Mouse (Mus musculus): ENCODE data around the gene Trappc4. TPM values are rescaled to one million over a fixed set of nuclear protein-coding genes. Genes with fewer than 3 reads are reported as not detected.

Gene Trappc4
- polyA plus RNA-seq, 1 experiment from 2014 or later = 90.3 TPM

Small RNA genes lying within 50 kb of the gene (microRNA-seq; reads per million reads assigned to microRNA genes)
- not detected for gene Mir7085

Other genes starting within 250 kb of the Trappc4 start
- gene Cbl, start 173.6 kb downstream of the Trappc4 start, polyA plus RNA-seq (2015; fragmentation: Nextera tagmentation; extraction: Ambion mirVana) = 12.6 and 13.0 TPM in 2 replicates
- 0.88 and 2.5 TPM in 2 replicates for gene Ccdc153, start 166.9 kb downstream of the Trappc4 start, polyA plus RNA-seq (2015; fragmentation: Nextera tagmentation; extraction: Ambion mirVana)
- 0.06 and 0.07 TPM in 2 replicates for gene Pdzd3, start 156.1 kb downstream of the Trappc4 start, polyA plus RNA-seq (2015; fragmentation: Nextera tagmentation; extraction: Ambion mirVana)
- gene Nlrx1, start 139.0 kb downstream of the Trappc4 start, polyA plus RNA-seq (2015; fragmentation: Nextera tagmentation; extraction: Ambion mirVana) = 7.3 and 7.9 TPM in 2 replicates
- gene Abcg4, start 119.0 kb downstream of the Trappc4 start, polyA plus RNA-seq (2015; fragmentation: Nextera tagmentation; extraction: Ambion mirVana) = 1.9 and 2.5 TPM in 2 replicates
- 15.8 and 18.7 TPM in 2 replicates for gene Hinfp, start 101.9 kb downstream of the Trappc4 start, polyA plus RNA-seq (2015; fragmentation: Nextera tagmentation; extraction: Ambion mirVana)
- gene C2cd2l, start 87.3 kb downstream of the Trappc4 start, polyA plus RNA-seq (2015; fragmentation: Nextera tagmentation; extraction: Ambion mirVana) = 8.2 and 8.6 TPM in 2 replicates
- gene Dpagt1, start 81.6 kb downstream of the Trappc4 start, polyA plus RNA-seq (2015; fragmentation: Nextera tagmentation; extraction: Ambion mirVana) = 28.5 and 33.7 TPM in 2 replicates
- 179 and 186 TPM in 2 replicates for gene H2afx, start 72.9 kb downstream of the Trappc4 start, polyA plus RNA-seq (2015; fragmentation: Nextera tagmentation; extraction: Ambion mirVana)
- gene Hmbs, start 63.4 kb downstream of the Trappc4 start, polyA plus RNA-seq (2015; fragmentation: Nextera tagmentation; extraction: Ambion mirVana) = 97.2 and 102 TPM in 2 replicates
- 20.9 and 23.1 TPM in 2 replicates for gene Vps11, start 45.9 kb downstream of the Trappc4 start, polyA plus RNA-seq (2015; fragmentation: Nextera tagmentation; extraction: Ambion mirVana)
- 14.6 and 18.0 TPM in 2 replicates for gene Hyou1, start 28.1 kb downstream of the Trappc4 start, polyA plus RNA-seq (2015; fragmentation: Nextera tagmentation; extraction: Ambion mirVana)
- 37.8 and 42.0 TPM in 2 replicates for gene Slc37a4, start 10.7 kb downstream of the Trappc4 start, polyA plus RNA-seq (2015; fragmentation: Nextera tagmentation; extraction: Ambion mirVana)
- gene Rps25, start 461 bp downstream of the Trappc4 start, polyA plus RNA-seq (2015; fragmentation: Nextera tagmentation; extraction: Ambion mirVana) = 862 and 919 TPM in 2 replicates
- gene Ccdc84, start 11.0 kb upstream of the Trappc4 start, polyA plus RNA-seq (2015; fragmentation: Nextera tagmentation; extraction: Ambion mirVana) = 21.3 and 23.5 TPM in 2 replicates
- gene Foxr1, start 33.5 kb upstream of the Trappc4 start, polyA plus RNA-seq (2015; fragmentation: Nextera tagmentation; extraction: Ambion mirVana) = not detected in 2 replicates
- 0.50 TPM in 1 of 2 replicates, not detected in the other for gene Upk2, start 47.4 kb upstream of the Trappc4 start, polyA plus RNA-seq (2015; fragmentation: Nextera tagmentation; extraction: Ambion mirVana)
- 11.1 and 11.3 TPM in 2 replicates for gene Bcl9l, start 75.2 kb upstream of the Trappc4 start, polyA plus RNA-seq (2015; fragmentation: Nextera tagmentation; extraction: Ambion mirVana)
- 0.17 and 0.35 TPM in 2 replicates for gene Cxcr5, start 154.3 kb upstream of the Trappc4 start, polyA plus RNA-seq (2015; fragmentation: Nextera tagmentation; extraction: Ambion mirVana)
- gene Ddx6, start 197.3 kb upstream of the Trappc4 start, polyA plus RNA-seq (2015; fragmentation: Nextera tagmentation; extraction: Ambion mirVana) = 9.2 and 10.5 TPM in 2 replicates

All from heart, embryonic 16.5 days (tissue).